In the genomic region with DNA sequence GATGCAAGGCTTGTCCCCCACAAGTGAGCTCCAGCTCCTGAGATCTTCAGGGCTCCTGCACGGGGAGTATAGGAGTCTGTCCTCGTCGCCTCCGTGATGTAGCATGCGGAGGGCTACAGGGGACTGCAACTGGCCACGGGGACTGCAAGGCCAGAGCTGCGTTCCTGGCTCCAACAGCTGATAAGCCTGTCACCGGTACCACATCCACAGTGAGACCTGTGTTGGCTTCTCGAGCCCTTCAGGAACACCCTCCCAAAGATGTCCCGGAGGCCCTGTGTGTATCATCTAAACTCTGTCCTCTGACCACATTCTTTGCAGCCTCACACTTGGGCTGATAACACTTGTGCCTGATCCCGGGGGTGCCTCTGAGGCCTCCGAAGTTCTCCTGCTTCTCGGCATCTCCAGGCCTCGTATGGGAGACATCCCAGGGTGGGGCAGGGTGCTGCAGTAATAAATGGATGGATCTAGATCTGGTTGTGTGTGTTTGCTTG, we compare ENCODE assay signal across 9 mouse cellular contexts. TPM values are rescaled to one million over a fixed set of nuclear protein-coding genes. Genes with fewer than 3 reads are reported as not detected.
DNase-seq lines count a peak whose midpoint lies in the region; ATAC-seq and TF ChIP-seq lines count a peak whose summit lies in the region.
"Had no signal": no experiment of that assay in that cellular context is flagged by ENCODE, and none has a peak within 500 bp of the region (broad histone marks: within the 10 kb centered on the region; RNA-seq: fewer than 3 reads in every experiment).

No protein-coding gene starts in this region.

- peaks cover 7% of the 10 kb centered on the region for H3K27me3 ChIP-seq in lung, embryonic 14.5 days (ENCODE audit: insufficient read depth, low read length)
- H3K27me3 ChIP-seq in hindbrain, embryonic 14.5 days (ENCODE audit: control insufficient read depth, insufficient read depth, low read length), result no peaks in the 10 kb centered on the region
- peaks cover 31% of the 10 kb centered on the region for H3K27me3 ChIP-seq in midbrain, embryonic 12.5 days
- H3K27me3 ChIP-seq in kidney, embryonic 14.5 days (ENCODE audit: control insufficient read depth, insufficient read depth, low read length), result no peaks in the 10 kb centered on the region

- DNase-seq in lung, embryonic 14.5 days, result no peak
- no peak for DNase-seq in lung, postnatal 4 days
- peak; percentile 40 for DNase-seq in c-Kit-positive CD71-positive TER-119-positive erythroid progenitor cells, embryonic 14.5 days (ENCODE audit: low spot score)
- DNase-seq in hindbrain, embryonic 14.5 days (ENCODE audit: low spot score), result no peak
- no peak for DNase-seq in cerebellum, postnatal 36 days
- no peak for DNase-seq in urinary bladder, postnatal 25 days (ENCODE audit: low spot score)
- DNase-seq: kidney, adult 11 months had no signal

- ATAC-seq in lung, embryonic 14.5 days (ENCODE audit: insufficient read depth), result no peak
- no peak for ATAC-seq in hindbrain, embryonic 14.5 days (ENCODE audit: low FRiP score)
- ATAC-seq in midbrain, embryonic 12.5 days (ENCODE audit: low FRiP score, low read depth), result no peak
- no peak for ATAC-seq in kidney, embryonic 14.5 days (ENCODE audit: low FRiP score, low TSS enrichment)

- WGBS in lung, embryonic 14.5 days, result 15% methylated on average over 14 of the region's 14 CpGs
- WGBS in hindbrain, embryonic 14.5 days, result 37% methylated on average over 14 of the region's 14 CpGs
- WGBS in midbrain, embryonic 12.5 days, result 32% methylated on average over 14 of the region's 14 CpGs
- WGBS in kidney, embryonic 14.5 days, result 38% methylated on average over 14 of the region's 14 CpGs

- H3K9me3 ChIP-seq in lung, embryonic 14.5 days (ENCODE audit: low read depth, low read length), result no peaks in the 10 kb centered on the region
- no peaks in the 10 kb centered on the region for H3K9me3 ChIP-seq in hindbrain, embryonic 14.5 days (ENCODE audit: control insufficient read depth, low read length)
- H3K9me3 ChIP-seq in midbrain, embryonic 12.5 days, result no peaks in the 10 kb centered on the region
- no peaks in the 10 kb centered on the region for H3K9me3 ChIP-seq in kidney, embryonic 14.5 days (ENCODE audit: control insufficient read depth, low read length)

- H3K4me3 ChIP-seq in lung, embryonic 14.5 days (ENCODE audit: low read depth, low read length), result no peak overlapping the region
- no peak overlapping the region for H3K4me3 ChIP-seq in hindbrain, embryonic 14.5 days (replicated peaks; ENCODE audit: low read length)
- H3K4me3 ChIP-seq in midbrain, embryonic 12.5 days, result peak overlapping the region; percentile 40; the same call in 1 of the 2 replicates
- no peak overlapping the region for H3K4me3 ChIP-seq in kidney, embryonic 14.5 days (ENCODE audit: low read length)

- no peaks in the 10 kb centered on the region for H3K36me3 ChIP-seq in lung, embryonic 14.5 days (ENCODE audit: insufficient read depth)
- no peaks in the 10 kb centered on the region for H3K36me3 ChIP-seq in hindbrain, embryonic 14.5 days (replicated peaks; ENCODE audit: control insufficient read depth, insufficient read depth)
- H3K36me3 ChIP-seq in midbrain, embryonic 12.5 days, result no peaks in the 10 kb centered on the region
- H3K36me3 ChIP-seq in kidney, embryonic 14.5 days (ENCODE audit: control insufficient read depth, insufficient read depth, low read length), result no peaks in the 10 kb centered on the region

- peak overlapping the region; percentile 38; the same call in 1 of the 2 replicates for H3K4me2 ChIP-seq in lung, embryonic 14.5 days
- H3K4me2 ChIP-seq in hindbrain, embryonic 14.5 days (replicated peaks), result 0 out of 2 replicates have a peak overlapping the region, but pooled peaks have one; percentile 41
- H3K4me2 ChIP-seq in midbrain, embryonic 12.5 days (replicated peaks), result peak overlapping the region; percentile 46
- no peak overlapping the region for H3K4me2 ChIP-seq in kidney, embryonic 14.5 days (replicated peaks; ENCODE audit: low read depth, low read length)

- no peak overlapping the region for H3K9ac ChIP-seq in lung, embryonic 14.5 days
- H3K9ac ChIP-seq in hindbrain, embryonic 14.5 days, result peak overlapping the region; percentile 28; the same call in 1 of the 2 replicates
- no peak overlapping the region; the same call in 1 of the 2 replicates for H3K9ac ChIP-seq in midbrain, embryonic 12.5 days (replicated peaks)
- no peak overlapping the region for H3K9ac ChIP-seq in kidney, embryonic 14.5 days (ENCODE audit: low read depth, low read length)

- peaks cover 3% of the 10 kb centered on the region; the same call in 1 of the 2 replicates for H3K4me1 ChIP-seq in lung, embryonic 14.5 days (ENCODE audit: insufficient read depth)
- peaks cover 46% of the 10 kb centered on the region for H3K4me1 ChIP-seq in hindbrain, embryonic 14.5 days (replicated peaks; ENCODE audit: control insufficient read depth, insufficient read depth, low read length)
- H3K4me1 ChIP-seq in midbrain, embryonic 12.5 days, result peaks cover 54% of the 10 kb centered on the region
- H3K4me1 ChIP-seq in kidney, embryonic 14.5 days (ENCODE audit: control insufficient read depth, insufficient read depth, low read length), result peaks cover 28% of the 10 kb centered on the region

- TF ChIP-seq CTCF in lung, embryonic 14.5 days (IDR thresholded peaks at IDR 0.05; ENCODE audit: low read depth), result no peak

- no peak overlapping the region for H3K27ac ChIP-seq in lung, embryonic 14.5 days (ENCODE audit: low read depth)
- no peak overlapping the region for H3K27ac ChIP-seq in hindbrain, embryonic 14.5 days
- peak overlapping the region; percentile 55 for H3K27ac ChIP-seq in midbrain, embryonic 12.5 days (replicated peaks)
- no peak overlapping the region for H3K27ac ChIP-seq in kidney, embryonic 14.5 days (ENCODE audit: low read depth, low read length)

RNA-seq across cellular contexts. Expression of a gene that starts 23.3 kb away (rescaled TPM):
- polyA plus RNA-seq in lung, embryonic 14.5 days (2014; fragmentation: Nextera tagmentation; extraction: Ambion mirVana), result 0.28 and 0.42 TPM in 2 replicates
- polyA plus RNA-seq in hindbrain, embryonic 14.5 days (2014; fragmentation: Nextera tagmentation; extraction: Ambion mirVana), result 31.8 and 32.5 TPM in 2 replicates
- polyA plus RNA-seq in midbrain, embryonic 12.5 days (2016; fragmentation: Nextera tagmentation; extraction: Ambion mirVana), result 44.0 and 63.7 TPM in 2 replicates
- 0.39 and 0.90 TPM in 2 replicates for polyA plus RNA-seq in kidney, embryonic 14.5 days (2014; fragmentation: Nextera tagmentation; extraction: Ambion mirVana)

Comparison
In these comparisons a context has a peak if more than half of its experiments do, and no peak if none do; other contexts are left out.
1. RNA of a gene that starts 23.3 kb away (polyA plus RNA-seq): 44.0 to 63.7 TPM in midbrain, embryonic 12.5 days and 31.8 to 32.5 TPM in hindbrain, embryonic 14.5 days; 0.28 to 0.42 TPM in lung, embryonic 14.5 days and 0.39 to 0.90 TPM in kidney, embryonic 14.5 days; every median in the first group is over 10 times any median in the second.